Comparison of ENCODE assay signal across 8 mouse cellular contexts in the genomic region with DNA sequence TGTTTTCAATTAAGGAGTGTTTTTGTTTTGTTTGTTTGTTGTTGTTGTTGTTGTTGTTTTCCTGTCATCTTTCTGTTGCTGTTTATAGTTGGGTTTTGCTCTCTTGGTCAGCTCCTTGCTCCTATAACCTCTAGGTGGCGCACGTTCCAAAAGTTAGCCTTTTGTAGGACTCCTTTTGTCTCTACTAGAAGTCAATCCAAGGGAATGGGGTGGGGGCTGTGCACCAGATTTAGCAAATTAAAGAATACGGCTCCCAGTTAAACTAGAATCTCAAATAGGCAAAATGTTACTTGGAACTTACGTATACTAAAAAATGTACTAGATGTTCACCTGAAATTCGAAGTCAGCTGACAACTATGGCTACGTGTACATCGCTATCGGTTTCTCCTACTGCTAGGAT. TPM values are rescaled to one million over a fixed set of nuclear protein-coding genes. Genes with fewer than 3 reads are reported as not detected.
DNase-seq lines count a peak whose midpoint lies in the region; ATAC-seq and TF ChIP-seq lines count a peak whose summit lies in the region.
"Had no signal": no experiment of that assay in that cellular context is flagged by ENCODE, and none has a peak within 500 bp of the region (broad histone marks: within the 10 kb centered on the region; RNA-seq: fewer than 3 reads in every experiment).

No protein-coding gene starts in this region.

- no peak for TF ChIP-seq POLR2A in MEL (IDR thresholded peaks at IDR 0.05; ENCODE audit: control insufficient read depth in 1 of 2, insufficient read depth in 1 of 2, low read depth in 1 of 2, low read length in 2 of 2, poor library complexity in 1 of 2)

- no peak overlapping the region for H3K9ac ChIP-seq in MEL (ENCODE audit: control insufficient read depth, low read depth, low read length, poor library complexity, severe bottlenecking)
- H3K9ac ChIP-seq in midbrain, embryonic 16.5 days (ENCODE audit: low read depth, low read length): no peak overlapping the region

- TF ChIP-seq EP300 in MEL (IDR thresholded peaks at IDR 0.05; ENCODE audit: low read depth in 1 of 2, low read length in 2 of 2): no peak

- no peak for ATAC-seq in midbrain, embryonic 16.5 days
- ATAC-seq in granulocyte monocyte progenitor cell, adult 5-6 weeks (replicated peaks; ENCODE audit: poor library complexity, severe bottlenecking): no peak

- H3K79me2 ChIP-seq in MEL (ENCODE audit: control insufficient read depth, insufficient read depth, low read length, poor library complexity): no peaks in the 10 kb centered on the region

- H3K4me1 ChIP-seq in MEL (ENCODE audit: control insufficient read depth in 1 of 2, insufficient read depth in 2 of 2, low read length in 2 of 2): no peaks in the 10 kb centered on the region
- H3K4me1 ChIP-seq in midbrain, embryonic 16.5 days (ENCODE audit: control insufficient read depth, insufficient read depth, low read length): no peaks in the 10 kb centered on the region

- DNase-seq in layer of hippocampus, adult 2 months (ENCODE audit: low spot score in 2 of 2): peak in 1 of 2 experiments; percentile 35
- no peak for DNase-seq in layer of hippocampus, adult 9-11 months
- DNase-seq in MEL (ENCODE audit: low read depth, low spot score): peak; percentile 81
- DNase-seq in embryo, embryonic 10 days (ENCODE audit: low spot score): peak; percentile 78
- peak; percentile 33 for DNase-seq in lung, postnatal 25 days (ENCODE audit: low spot score)

- no peak overlapping the region for H3K27ac ChIP-seq in layer of hippocampus, adult 2 months
- H3K27ac ChIP-seq in MEL (ENCODE audit: control insufficient read depth, low read depth, low read length): no peak overlapping the region
- no peak overlapping the region for H3K27ac ChIP-seq in midbrain, embryonic 16.5 days (ENCODE audit: low read length)

- no peaks in the 10 kb centered on the region for H3K9me3 ChIP-seq in MEL (replicated peaks; ENCODE audit: insufficient read depth, low read length)
- H3K9me3 ChIP-seq in midbrain, embryonic 16.5 days (replicated peaks; ENCODE audit: control insufficient read depth, low read length, poor library complexity, severe bottlenecking): no peaks in the 10 kb centered on the region

- H3K27me3 ChIP-seq in MEL (ENCODE audit: control insufficient read depth in 1 of 2, insufficient read depth in 2 of 2, low read length in 2 of 2): peaks cover 2 to 7% of the 10 kb centered on the region in 2 experiments; a peak in 3 of 4 replicates
- no peaks in the 10 kb centered on the region; the same call in 1 of the 2 replicates for H3K27me3 ChIP-seq in midbrain, embryonic 16.5 days (ENCODE audit: control insufficient read depth, insufficient read depth, low read depth, low read length)

- 70% methylated on average over 8 of the region's 8 CpGs for WGBS in midbrain, embryonic 16.5 days

- no peak overlapping the region for H3K4me2 ChIP-seq in midbrain, embryonic 16.5 days (ENCODE audit: low read length)

- peak; percentile 78 for TF ChIP-seq CTCF in layer of hippocampus, adult 2 months (conservative IDR thresholded peaks at IDR 0.05)
- peak; percentile 43 to 65 (median 57) for TF ChIP-seq CTCF in MEL (IDR thresholded peaks at IDR 0.05 in 2 of 3, conservative IDR thresholded peaks at IDR 0.05 in 1 of 3; ENCODE audit: control insufficient read depth in 1 of 3, insufficient read depth in 1 of 3, low read depth in 2 of 3, low read length in 3 of 3, poor library complexity in 1 of 3, severe bottlenecking in 1 of 3)

- H3K36me3 ChIP-seq in MEL (ENCODE audit: control insufficient read depth in 1 of 2, insufficient read depth in 2 of 2, low read length in 2 of 2): no peaks in the 10 kb centered on the region
- H3K36me3 ChIP-seq in midbrain, embryonic 16.5 days (ENCODE audit: control insufficient read depth, insufficient read depth, low read length): no peaks in the 10 kb centered on the region

- TF ChIP-seq RAD21 in MEL (IDR thresholded peaks at IDR 0.05; ENCODE audit: low read depth, low read length): peak; percentile 40

- no peak overlapping the region for H3K4me3 ChIP-seq in layer of hippocampus, adult 2 months
- H3K4me3 ChIP-seq in MEL (ENCODE audit: control insufficient read depth in 1 of 2, insufficient read depth in 1 of 2, low read depth in 2 of 2, low read length in 2 of 2): no peak overlapping the region
- no peak overlapping the region for H3K4me3 ChIP-seq in midbrain, embryonic 16.5 days (ENCODE audit: low read depth, low read length)

TF ChIP-seq in MEL, 35 proteins besides CTCF, POLR2A, EP300 and RAD21:
- peak; percentile 73 for TF ChIP-seq ZNF384 (IDR thresholded peaks at IDR 0.05; ENCODE audit: low read depth, low read length)
- no peak for TF ChIP-seq ELF1 (IDR thresholded peaks at IDR 0.05; ENCODE audit: low read depth, low read length)
- peak; percentile 93 for TF ChIP-seq TBP (IDR thresholded peaks at IDR 0.05; ENCODE audit: low read depth, low read length)
- TF ChIP-seq TAL1 (IDR thresholded peaks at IDR 0.05; ENCODE audit: low read length): no peak
- TF ChIP-seq KAT2A (conservative IDR thresholded peaks at IDR 0.05; ENCODE audit: low read depth, low read length): no peak
- peak; percentile 41 for TF ChIP-seq SMC3 (IDR thresholded peaks at IDR 0.05; ENCODE audit: low read depth, low read length)

RNA-seq across cellular contexts. Expression of gene Hnf1b, which starts 47.7 kb away (rescaled TPM):
- under 1 TPM; 0.15 to 0.22 TPM for total RNA-seq in layer of hippocampus, adult 2 months (2021)
- total RNA-seq in MEL (2012; rRNA removed): not detected in 2 replicates
- not detected for polyA plus RNA-seq in MEL (2012; ENCODE audit: insufficient read depth in 1 of 2, insufficient read length in 2 of 2, low read depth in 1 of 2, low replicate concordance in 2 of 2, missing spikeins in 1 of 2)
- 0.13 TPM in 1 of 2 replicates, not detected in the other for polyA plus RNA-seq in midbrain, embryonic 16.5 days (2015; fragmentation: Nextera tagmentation; extraction: Ambion mirVana)
- total RNA-seq in granulocyte monocyte progenitor cell, adult 5-6 weeks (2014; fragmentation: Nextera tagmentation): not detected in 2 replicates
- not detected in 2 replicates for total RNA-seq in granulocyte monocyte progenitor cell, adult 5-6 weeks (2017)

RNA-seq across cellular contexts. Expression of gene Heatr6, which starts 48.7 kb away (rescaled TPM):
- 10 to 100 TPM; 17.3 to 18.9 TPM for total RNA-seq in layer of hippocampus, adult 2 months (2021)
- total RNA-seq in MEL (2012; rRNA removed): 17.3 and 17.7 TPM in 2 replicates
- polyA plus RNA-seq in MEL (2012; ENCODE audit: insufficient read depth in 1 of 2, insufficient read length in 2 of 2, low read depth in 1 of 2, low replicate concordance in 2 of 2, missing spikeins in 1 of 2): 10 to 100 TPM in 1 of 2 experiments, not detected in 1; 21.2 TPM
- 32.2 and 37.6 TPM in 2 replicates for polyA plus RNA-seq in midbrain, embryonic 16.5 days (2015; fragmentation: Nextera tagmentation; extraction: Ambion mirVana)
- 10.4 and 30.5 TPM in 2 replicates for total RNA-seq in granulocyte monocyte progenitor cell, adult 5-6 weeks (2014; fragmentation: Nextera tagmentation)
- 8.9 and 17.8 TPM in 2 replicates for total RNA-seq in granulocyte monocyte progenitor cell, adult 5-6 weeks (2017)

RNA-seq across cellular contexts. Expression of gene Wfdc21, which starts 55.4 kb away (rescaled TPM):
- not detected for total RNA-seq in layer of hippocampus, adult 2 months (2021)
- not detected in 2 replicates for total RNA-seq in MEL (2012; rRNA removed)
- not detected for polyA plus RNA-seq in MEL (2012; ENCODE audit: insufficient read depth in 1 of 2, insufficient read length in 2 of 2, low read depth in 1 of 2, low replicate concordance in 2 of 2, missing spikeins in 1 of 2)
- not detected in 2 replicates for polyA plus RNA-seq in midbrain, embryonic 16.5 days (2015; fragmentation: Nextera tagmentation; extraction: Ambion mirVana)
- 15.7 and 47.5 TPM in 2 replicates for total RNA-seq in granulocyte monocyte progenitor cell, adult 5-6 weeks (2014; fragmentation: Nextera tagmentation)
- total RNA-seq in granulocyte monocyte progenitor cell, adult 5-6 weeks (2017): 28.0 and 70.7 TPM in 2 replicates
- polyA plus RNA-seq: neural tube, embryonic 11.5 days had no signal

Comparison
In these comparisons a context has a peak if more than half of its experiments do, and no peak if none do; other contexts are left out.
1. RNA of gene Wfdc21, which starts 55.4 kb away (total RNA-seq): 15.7 to 70.7 TPM in granulocyte monocyte progenitor cell, adult 5-6 weeks; not detected in layer of hippocampus, adult 2 months and not detected in MEL; every median in the first group is over 10 times any median in the second.